Mouse (Mus musculus) forebrain, embryonic 14.5 days (tissue): ENCODE measurements around the gene Celf2. TPM values are rescaled to one million over a fixed set of nuclear protein-coding genes. Genes with fewer than 3 reads are reported as not detected.

Experiments used
- ATAC-seq: fragments of 200-750 bp; cut with Nextera tagmentation; 2 replicates; pipeline ENCODE4 v1.8.0; 2017; ENCODE audit warnings: mild to moderate bottlenecking, moderate library complexity
- DNase-seq: peaks from one replicate; pipeline ENCODE4 v3.0.0-alpha.2; 2015; ENCODE audit warnings: low spot score
- H3K27ac ChIP-seq: fragments of 300-500 bp; sonication (generic); 2 replicates; pipeline ENCODE4 v1.5.1; 2014; ENCODE audit warnings: low read depth, mild to moderate bottlenecking, control low read depth, low read length, moderate library complexity
- H3K27me3 ChIP-seq: fragments of 300-500 bp; sonication (generic); replicated peaks from 2 replicates; pipeline ENCODE4 v1.6.1; 2014; ENCODE audit warnings: low read length, control low read depth, mixed read lengths; ENCODE audit not compliant: control insufficient read depth, insufficient read depth
- H3K36me3 ChIP-seq: fragments of 300-500 bp; sonication (generic); 2 replicates; pipeline ENCODE4 v1.6.1; 2014; ENCODE audit warnings: low read length, control low read depth; ENCODE audit not compliant: control insufficient read depth, insufficient read depth
- H3K4me1 ChIP-seq: fragments of 300-500 bp; sonication (generic); 2 replicates; pipeline ENCODE4 v1.6.1; 2014; ENCODE audit warnings: antibody characterized with exemption, low read length, control low read depth; ENCODE audit not compliant: control insufficient read depth, insufficient read depth
- H3K4me2 ChIP-seq: fragments of 300-500 bp; sonication (generic); 2 replicates; pipeline ENCODE4 v1.6.1; 2014; ENCODE audit warnings: mild to moderate bottlenecking, control low read depth, low read length
- H3K4me3 ChIP-seq: fragments of 300-500 bp; sonication (generic); 2 replicates; pipeline ENCODE4 v1.5.1; 2014; ENCODE audit warnings: low read depth, low read length, control low read depth
- H3K9ac ChIP-seq: fragments of 300-500 bp; sonication (generic); 2 replicates; pipeline ENCODE4 v1.6.1; 2014; ENCODE audit warnings: mild to moderate bottlenecking, low read length, control low read depth, moderate library complexity
- H3K9me3 ChIP-seq: fragments of 300-500 bp; sonication (generic); replicated peaks from 2 replicates; pipeline ENCODE4 v1.6.1; 2016; ENCODE audit warnings: low read length, control low read depth, mixed read lengths; ENCODE audit not compliant: control insufficient read depth
- WGBS: fragments of 180-500 bp; shearing (Covaris S2); extraction: QIAGEN DNeasy Blood & Tissue Kit; methylation state at CpG from one replicate; pipeline ENCODE4 v1.1.7; 2014; 5-methylcytosine and 5-hydroxymethylcytosine counted together
- polyA plus RNA-seq: library from polyadenylated mRNA; unstranded; fragments of >200 nt; fragmentation: Nextera tagmentation; extraction: Ambion mirVana; gene quantifications from 2 replicates; pipeline ENCODE4 v1.2.1, GENCODE M21; 2014

Celf2 gene
- polyA plus RNA-seq, 1 experiment from 2014 or later = 198 TPM

DNA sequence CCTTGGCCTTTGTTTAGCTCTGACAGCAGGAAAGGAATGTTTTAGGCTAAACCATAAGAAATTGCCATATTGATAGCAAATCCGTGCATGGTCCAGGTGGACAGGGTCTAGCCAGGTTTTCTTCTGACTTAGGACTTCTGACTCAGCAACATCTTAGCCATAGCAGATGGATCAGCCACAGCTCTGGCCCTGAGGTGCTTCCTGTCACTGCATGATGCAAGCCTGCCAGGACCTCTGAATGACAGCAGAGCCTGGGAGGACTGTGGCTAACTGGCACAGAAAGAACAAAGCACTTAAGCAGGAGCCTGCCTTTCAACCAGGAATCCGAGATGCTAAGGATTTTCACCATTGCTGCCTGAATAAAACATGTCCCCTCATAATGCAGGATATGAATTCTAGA lies 507.4 kb downstream of the Celf2 start:
- Histone ChIP-seq H3K27ac (no peak overlapping the region), H3K9ac (no peak overlapping the region)
- peak; percentile 55; the same call in 1 of the 2 replicates for ATAC-seq

GRCm38 (mm10) chr2:6991010-6991421 lies 518.3 kb downstream of the Celf2 start:
- Histone ChIP-seq H3K36me3 (no peaks in the 10 kb centered on the region), H3K4me1 (no peaks in the 10 kb centered on the region), H3K4me2 (no peak overlapping the region), H3K9ac (no peak overlapping the region), H3K9me3 (no peaks in the 10 kb centered on the region), H3K27ac (no peak overlapping the region), H3K4me3 (no peak overlapping the region), H3K27me3 (no peaks in the 10 kb centered on the region)
- ATAC-seq (no peak), DNase-seq (no peak)
- WGBS = 79% methylated on average over 5 of the region's 5 CpGs

More for the DNA sequence above, 507.4 kb downstream of the Celf2 start:
- Histone ChIP-seq H3K9me3 (no peaks in the 10 kb centered on the region), H3K4me2 (no peak overlapping the region), H3K27me3 (no peaks in the 10 kb centered on the region), H3K4me1 (no peaks in the 10 kb centered on the region; the same call in 1 of the 2 replicates), H3K36me3 (no peaks in the 10 kb centered on the region), H3K4me3 (no peak overlapping the region)
- 15% methylated on average over 2 of the region's 2 CpGs for WGBS
- DNase-seq = peak; percentile 43

- H3K27ac ChIP-seq = no peak overlapping the region
- H3K9ac ChIP-seq = no peak overlapping the region
- H3K4me1 ChIP-seq = no peaks in the 10 kb centered on the region
- 82% methylated on average over 4 of the region's 4 CpGs for WGBS
- no peaks in the 10 kb centered on the region for H3K36me3 ChIP-seq
- no peaks in the 10 kb centered on the region for H3K27me3 ChIP-seq
- ATAC-seq (no peak), DNase-seq (no peak)
- H3K9me3 ChIP-seq = no peaks in the 10 kb centered on the region
- H3K4me2 ChIP-seq = no peak overlapping the region
- no peak overlapping the region for H3K4me3 ChIP-seq
Measured at GRCm38 (mm10) chr2:6985706-6986105, 523.7 kb downstream of the Celf2 start.

DNA sequence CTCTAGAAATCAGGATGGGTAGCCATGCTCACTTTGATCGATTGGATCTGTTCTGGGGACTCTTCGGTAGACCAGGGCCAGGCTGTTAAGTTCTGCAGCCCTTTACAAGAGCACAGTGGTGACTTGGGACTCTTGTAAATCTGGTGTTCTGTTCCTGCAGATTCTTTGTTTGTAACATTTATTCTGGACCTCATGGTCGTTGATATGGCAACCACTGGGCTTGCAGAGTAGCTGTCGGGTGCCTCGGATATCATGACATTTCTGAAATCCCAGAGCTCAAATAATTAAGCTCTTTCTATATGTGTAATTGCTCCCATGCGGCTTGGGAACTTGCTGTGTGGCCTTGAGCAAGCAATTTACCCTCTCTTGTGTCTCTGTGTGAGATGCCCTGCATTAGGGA lies 525.5 kb downstream of the Celf2 start:
- no peaks in the 10 kb centered on the region for H3K9me3 ChIP-seq
- H3K4me2 ChIP-seq = no peak overlapping the region
- ATAC-seq = no peak
- DNase-seq = no peak
- H3K36me3 ChIP-seq = no peaks in the 10 kb centered on the region
- H3K9ac ChIP-seq = no peak overlapping the region
- no peaks in the 10 kb centered on the region for H3K27me3 ChIP-seq
- no peaks in the 10 kb centered on the region for H3K4me1 ChIP-seq
- WGBS = 64% methylated on average over 6 of the region's 6 CpGs
- no peak overlapping the region for H3K4me3 ChIP-seq
- H3K27ac ChIP-seq = no peak overlapping the region

DNA sequence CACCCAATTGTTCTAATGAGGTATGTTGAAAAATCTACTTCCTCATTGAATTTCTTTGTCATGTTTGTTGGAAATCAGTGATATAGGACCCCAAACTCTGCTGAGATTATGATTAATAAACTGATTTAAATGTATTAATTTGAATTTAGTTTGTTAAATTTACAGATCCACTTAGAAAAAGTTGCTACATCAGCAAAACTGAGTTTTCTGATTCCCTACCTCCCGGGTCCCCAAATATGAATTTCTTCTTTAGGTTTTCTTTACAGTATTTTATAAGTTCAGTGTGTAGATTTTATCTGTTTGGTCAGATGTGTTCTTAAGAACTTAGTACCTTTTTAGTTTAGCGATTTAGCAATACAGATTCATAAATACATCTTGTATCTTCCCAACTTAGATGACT lies 533.1 kb downstream of the Celf2 start:
- Histone ChIP-seq H3K36me3 (no peaks in the 10 kb centered on the region), H3K4me2 (no peak overlapping the region), H3K9me3 (no peaks in the 10 kb centered on the region), H3K4me3 (no peak overlapping the region), H3K9ac (no peak overlapping the region), H3K27ac (no peak overlapping the region), H3K27me3 (no peaks in the 10 kb centered on the region), H3K4me1 (no peaks in the 10 kb centered on the region)
- ATAC-seq (no peak), DNase-seq (no peak)
- WGBS = 94% methylated on average over 2 of the region's 2 CpGs

GRCm38 (mm10) chr2:6969228-6969627 lies 540.1 kb downstream of the Celf2 start:
- ATAC-seq = peak; percentile 40; the same call in 1 of the 2 replicates
- no peaks in the 10 kb centered on the region for H3K27me3 ChIP-seq

DNA sequence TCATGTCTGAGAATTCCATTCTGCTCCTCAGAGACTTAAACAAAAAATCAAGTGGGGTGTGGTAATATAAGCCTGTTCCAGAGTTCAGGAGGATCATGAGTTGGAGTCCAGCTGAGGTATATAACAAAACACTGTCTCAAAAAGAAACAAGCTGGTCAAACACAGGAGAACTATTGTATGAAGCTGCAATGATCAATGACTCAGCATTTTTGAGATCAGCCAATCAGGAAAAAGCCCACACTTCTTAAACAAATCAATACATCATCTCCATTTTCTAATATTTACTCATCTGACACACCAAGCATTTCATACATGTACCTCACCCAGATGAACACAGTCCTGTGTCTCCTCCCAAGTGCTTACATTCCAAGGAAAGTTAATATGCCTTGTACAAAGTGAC lies 544.1 kb downstream of the Celf2 start:
- no peaks in the 10 kb centered on the region for H3K4me1 ChIP-seq
- no peak for ATAC-seq
- no peak overlapping the region for H3K4me3 ChIP-seq
- no peak overlapping the region for H3K27ac ChIP-seq
- no peaks in the 10 kb centered on the region for H3K27me3 ChIP-seq
- DNase-seq = no peak
- no peaks in the 10 kb centered on the region for H3K36me3 ChIP-seq
- no peak overlapping the region for H3K4me2 ChIP-seq
- no peaks in the 10 kb centered on the region for H3K9me3 ChIP-seq
- H3K9ac ChIP-seq = no peak overlapping the region

More at GRCm38 (mm10) chr2:6969228-6969627, 540.1 kb downstream of the Celf2 start:
- no peaks in the 10 kb centered on the region for H3K36me3 ChIP-seq
- no peak overlapping the region for H3K4me3 ChIP-seq
- H3K4me1 ChIP-seq = no peaks in the 10 kb centered on the region
- H3K9me3 ChIP-seq = no peaks in the 10 kb centered on the region
- DNase-seq = peak; percentile 28
- no peak overlapping the region for H3K9ac ChIP-seq
- WGBS = 64% methylated on average over 6 of the region's 6 CpGs
- H3K4me2 ChIP-seq = no peak overlapping the region
- no peak overlapping the region for H3K27ac ChIP-seq

- no peaks in the 10 kb centered on the region for H3K36me3 ChIP-seq
- H3K4me1 ChIP-seq = no peaks in the 10 kb centered on the region
- no peak for DNase-seq
- no peaks in the 10 kb centered on the region for H3K27me3 ChIP-seq
- H3K4me3 ChIP-seq = no peak overlapping the region
- no peak overlapping the region for H3K9ac ChIP-seq
- H3K9me3 ChIP-seq = no peaks in the 10 kb centered on the region
- H3K4me2 ChIP-seq = no peak overlapping the region
- H3K27ac ChIP-seq = no peak overlapping the region
- no peak for ATAC-seq
- WGBS = 92% methylated on average over 4 of the region's 4 CpGs
Measured at GRCm38 (mm10) chr2:6950702-6951101, 558.7 kb downstream of the Celf2 start.

- DNase-seq (peak; percentile 59), ATAC-seq (no peak)
- Histone ChIP-seq H3K9ac (no peak overlapping the region), H3K4me3 (no peak overlapping the region), H3K27me3 (no peaks in the 10 kb centered on the region), H3K9me3 (no peaks in the 10 kb centered on the region), H3K4me1 (peaks cover 8% of the 10 kb centered on the region), H3K27ac (no peak overlapping the region), H3K36me3 (no peaks in the 10 kb centered on the region), H3K4me2 (no peak overlapping the region)
- 68% methylated on average over 9 of the region's 9 CpGs for WGBS
Measured at GRCm38 (mm10) chr2:6945638-6946415, 563.5 kb downstream of the Celf2 start.
